Mouse (Mus musculus) E14TG2a.4 (cell line): ENCODE data around the gene Fam71f1.

Experiments used
- H3K27me3 ChIP-seq: 2 replicates; pipeline ENCODE4 v1.6.1; 2014; ENCODE audit warnings: low read length, control low read depth; ENCODE audit not compliant: insufficient read depth
- H3K36me3 ChIP-seq: 2 replicates; pipeline ENCODE4 v1.6.1; 2014; ENCODE audit warnings: low read length, control low read depth; ENCODE audit not compliant: insufficient read depth
- H3K4me1 ChIP-seq: replicated peaks from 2 replicates; pipeline ENCODE4 v1.6.1; 2014; ENCODE audit warnings: low read depth, low read length, control low read depth
- H3K4me3 ChIP-seq: replicated peaks from 2 replicates; pipeline ENCODE4 v1.5.1; 2014; ENCODE audit warnings: mild to moderate bottlenecking, low read length
- H3K9me3 ChIP-seq: 2 replicates; pipeline ENCODE4 v1.6.1; 2014; ENCODE audit warnings: low read length, control low read depth
- CTCF ChIP-seq: conservative IDR thresholded peaks from 2 replicates; pipeline ENCODE4 v1.5.1; 2014; ENCODE audit warnings: low read length
- NANOG ChIP-seq: IDR thresholded peaks from 2 replicates; pipeline ENCODE4 v1.6.1; 2014; ENCODE audit warnings: borderline replicate concordance, low read length, mixed read lengths
- POU5F1 ChIP-seq: IDR thresholded peaks from 2 replicates; pipeline ENCODE4 v1.6.1; 2014; ENCODE audit warnings: low read length, borderline replicate concordance

Gene Fam71f1

DNA sequence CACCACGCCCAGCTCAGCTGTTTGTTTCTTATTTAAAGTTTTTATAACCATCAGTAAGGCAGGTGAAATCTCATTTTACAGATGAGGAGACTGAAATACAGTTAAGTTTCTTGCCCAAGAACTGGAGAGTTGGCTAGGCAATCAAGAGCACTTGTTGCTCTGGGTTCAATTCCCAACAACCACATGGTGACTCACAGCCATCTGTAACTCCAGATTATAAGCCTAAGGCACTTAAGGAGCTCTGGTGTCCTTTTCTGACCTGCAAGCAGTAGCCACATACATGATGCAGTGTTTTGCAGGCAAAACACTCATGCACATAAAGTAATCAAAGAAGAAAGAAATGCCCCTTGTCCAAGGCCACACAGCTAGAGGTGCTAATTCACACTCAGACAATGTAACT lies 46.3 kb downstream of the Fam71f1 start:
- peaks cover 76% of the 10 kb centered on the region for H3K36me3 ChIP-seq
- H3K4me3 ChIP-seq, result no peak overlapping the region
- H3K27me3 ChIP-seq, result no peaks in the 10 kb centered on the region
- no peak for TF ChIP-seq POU5F1
- TF ChIP-seq NANOG, result no peak
- no peak for TF ChIP-seq CTCF
- H3K4me1 ChIP-seq, result no peaks in the 10 kb centered on the region
- no peaks in the 10 kb centered on the region for H3K9me3 ChIP-seq

DNA sequence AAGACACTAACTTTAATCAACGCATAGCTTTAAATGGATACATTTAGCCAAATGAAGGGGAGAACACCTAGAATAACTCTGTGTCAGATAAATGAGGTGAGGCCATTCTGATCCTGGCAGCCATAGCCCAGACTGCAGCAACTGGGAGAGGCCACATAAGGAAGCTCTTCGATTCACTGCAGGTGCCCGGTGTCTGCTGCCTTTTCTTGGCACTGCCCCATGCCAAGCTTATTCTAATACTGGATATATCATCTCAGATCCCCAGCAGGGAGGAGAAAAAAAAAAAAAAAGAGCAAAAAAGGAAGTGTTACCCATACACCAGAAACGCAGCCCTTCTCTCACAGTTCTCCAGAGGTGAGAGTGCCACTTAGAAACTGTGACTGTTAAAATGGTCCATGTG lies 58.4 kb downstream of the Fam71f1 start:
- TF ChIP-seq NANOG (no peak), POU5F1 (no peak), CTCF (no peak)
- Histone ChIP-seq H3K4me3 (no peak overlapping the region), H3K4me1 (peaks cover under 1% of the 10 kb centered on the region; the same call in 1 of the 2 replicates), H3K9me3 (no peaks in the 10 kb centered on the region), H3K27me3 (no peaks in the 10 kb centered on the region), H3K36me3 (peaks cover 62% of the 10 kb centered on the region)

DNA sequence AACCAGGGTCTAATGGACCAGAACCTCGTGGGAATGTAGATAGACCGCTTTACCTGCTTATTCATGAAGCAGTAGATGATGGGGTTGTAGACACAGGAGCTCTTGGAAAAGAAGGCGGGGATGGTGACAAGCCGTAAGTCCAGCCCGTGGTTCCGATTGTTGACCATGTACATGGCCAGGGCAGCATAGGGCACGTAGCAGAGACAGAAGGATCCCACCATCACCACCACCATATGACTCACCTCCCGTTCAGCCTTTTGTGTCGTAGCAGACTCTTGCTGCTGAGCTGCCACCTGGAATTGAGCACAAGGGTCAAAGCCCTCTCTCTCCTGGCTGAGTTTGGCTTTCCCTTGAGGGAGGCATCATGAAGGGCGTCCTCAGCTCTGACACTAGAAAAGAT lies 59.7 kb downstream of the Fam71f1 start:
- no peaks in the 10 kb centered on the region for H3K27me3 ChIP-seq
- H3K36me3 ChIP-seq, result peaks cover 49% of the 10 kb centered on the region
- no peak overlapping the region for H3K4me3 ChIP-seq
- peaks cover 9% of the 10 kb centered on the region for H3K4me1 ChIP-seq
- H3K9me3 ChIP-seq, result no peaks in the 10 kb centered on the region
- TF ChIP-seq CTCF (no peak), POU5F1 (no peak), NANOG (no peak)

DNA sequence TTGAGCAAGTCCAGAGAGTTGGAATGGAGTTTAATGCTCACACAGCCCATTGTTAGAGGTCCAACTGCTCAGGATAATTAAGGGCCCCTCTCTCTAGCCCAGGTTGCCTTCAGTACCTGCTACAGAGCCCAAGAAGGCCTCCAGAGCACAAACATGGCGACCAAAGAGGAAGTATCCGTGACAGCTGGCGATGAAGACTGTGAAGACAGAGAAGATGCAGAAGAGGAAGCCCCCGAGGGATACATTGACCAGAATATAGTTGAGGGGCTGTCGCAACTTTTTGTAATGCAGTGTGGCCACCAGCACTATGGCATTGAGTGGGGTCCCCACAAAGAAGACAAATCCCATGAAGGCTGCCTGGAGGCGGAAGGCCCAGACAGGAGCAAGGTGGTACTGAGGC lies 61.0 kb downstream of the Fam71f1 start:
- no peaks in the 10 kb centered on the region for H3K27me3 ChIP-seq
- peaks cover 36% of the 10 kb centered on the region for H3K36me3 ChIP-seq
- H3K4me1 ChIP-seq, result peaks cover 12% of the 10 kb centered on the region
- no peaks in the 10 kb centered on the region for H3K9me3 ChIP-seq
- no peak overlapping the region for H3K4me3 ChIP-seq
- TF ChIP-seq NANOG, result no peak
- TF ChIP-seq POU5F1, result no peak
- TF ChIP-seq CTCF, result no peak

DNA sequence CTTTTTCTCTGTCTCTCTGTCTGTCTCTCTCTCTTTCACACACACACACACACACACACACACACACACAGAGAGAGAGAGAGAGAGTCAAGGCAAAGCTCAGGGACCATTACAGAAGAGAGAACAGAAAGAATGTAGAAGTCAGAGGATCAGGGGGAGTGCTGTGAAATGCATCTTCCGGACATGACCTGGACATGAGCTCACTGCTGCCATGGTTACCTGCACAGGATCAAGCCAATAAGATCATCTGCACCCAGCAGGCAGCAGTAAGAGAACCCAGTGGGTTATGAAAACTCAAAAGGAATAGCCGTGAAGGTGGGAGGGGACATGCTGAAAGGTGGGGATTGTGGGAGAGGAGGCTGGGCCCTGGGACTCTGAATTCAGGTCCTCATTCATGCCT lies 63.5 kb downstream of the Fam71f1 start:
- TF ChIP-seq CTCF (no peak), NANOG (no peak), POU5F1 (no peak)
- peaks cover 21% of the 10 kb centered on the region for H3K4me1 ChIP-seq
- no peaks in the 10 kb centered on the region for H3K9me3 ChIP-seq
- no peak overlapping the region for H3K4me3 ChIP-seq
- peaks cover 12% of the 10 kb centered on the region for H3K27me3 ChIP-seq
- peaks cover 11% of the 10 kb centered on the region for H3K36me3 ChIP-seq
